Mouse (Mus musculus) liver, postnatal 0 days (tissue): Measurements from ENCODE around the gene Megf8.
A peak's percentile ranks its signal among the peaks of the same experiment; 100 is the strongest.

Experiments used
- CTCF ChIP-seq: sonication (generic); IDR thresholded peaks from 2 replicates; pipeline ENCODE4 v1.5.1; 2016; ENCODE audit warnings: antibody characterized with exemption, low read depth
- EP300 ChIP-seq: IDR thresholded peaks from 2 replicates; pipeline ENCODE4 v1.6.1; 2016; ENCODE audit warnings: antibody characterized with exemption, low read depth, mild to moderate bottlenecking

DNA sequence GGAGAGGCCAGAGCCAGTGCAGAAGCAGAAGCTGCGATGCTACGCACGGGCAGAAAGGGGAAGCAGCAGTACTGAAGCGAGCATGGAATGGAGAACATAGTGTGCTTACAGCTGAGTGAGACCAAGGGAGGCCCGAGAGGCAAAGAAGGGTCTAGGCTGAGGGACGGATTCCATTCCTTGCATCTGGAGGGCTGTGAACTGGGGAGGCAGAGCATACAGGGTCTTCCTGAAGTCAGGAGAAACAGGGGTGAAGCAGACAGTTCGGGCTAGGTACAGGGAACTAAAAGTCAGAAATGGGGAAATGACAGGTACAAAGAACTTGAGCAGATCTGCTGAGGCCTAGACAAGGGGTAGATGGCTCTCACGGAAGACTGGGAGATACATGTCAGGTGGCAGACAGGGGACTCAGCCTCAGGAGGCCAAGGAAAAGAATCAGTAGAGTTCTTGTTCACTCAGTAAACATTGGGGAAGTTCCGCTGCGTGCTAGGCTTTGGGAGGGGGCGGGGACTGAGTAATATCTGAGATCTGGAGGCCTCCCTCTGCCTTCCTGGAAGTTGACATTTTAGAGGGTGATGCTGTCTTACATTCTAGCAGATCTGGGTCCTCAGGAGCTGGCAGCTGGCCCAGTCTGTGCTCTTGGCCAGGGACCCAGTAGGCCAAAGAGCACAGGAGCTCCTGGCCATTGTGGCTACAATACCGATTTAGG lies 69.0 kb downstream of the Megf8 start:
- TF ChIP-seq EP300 (peak; percentile 28; the same call in 1 of the 2 replicates), CTCF (no peak)
